Mouse (Mus musculus): ENCODE results near the gene Cyth1. TPM values are rescaled to one million over a fixed set of nuclear protein-coding genes. Genes with fewer than 3 reads are reported as not detected.

The Cyth1 gene
- total RNA-seq (2021): 10 to 100 TPM; 51.2 to 59.7 TPM

DNA sequence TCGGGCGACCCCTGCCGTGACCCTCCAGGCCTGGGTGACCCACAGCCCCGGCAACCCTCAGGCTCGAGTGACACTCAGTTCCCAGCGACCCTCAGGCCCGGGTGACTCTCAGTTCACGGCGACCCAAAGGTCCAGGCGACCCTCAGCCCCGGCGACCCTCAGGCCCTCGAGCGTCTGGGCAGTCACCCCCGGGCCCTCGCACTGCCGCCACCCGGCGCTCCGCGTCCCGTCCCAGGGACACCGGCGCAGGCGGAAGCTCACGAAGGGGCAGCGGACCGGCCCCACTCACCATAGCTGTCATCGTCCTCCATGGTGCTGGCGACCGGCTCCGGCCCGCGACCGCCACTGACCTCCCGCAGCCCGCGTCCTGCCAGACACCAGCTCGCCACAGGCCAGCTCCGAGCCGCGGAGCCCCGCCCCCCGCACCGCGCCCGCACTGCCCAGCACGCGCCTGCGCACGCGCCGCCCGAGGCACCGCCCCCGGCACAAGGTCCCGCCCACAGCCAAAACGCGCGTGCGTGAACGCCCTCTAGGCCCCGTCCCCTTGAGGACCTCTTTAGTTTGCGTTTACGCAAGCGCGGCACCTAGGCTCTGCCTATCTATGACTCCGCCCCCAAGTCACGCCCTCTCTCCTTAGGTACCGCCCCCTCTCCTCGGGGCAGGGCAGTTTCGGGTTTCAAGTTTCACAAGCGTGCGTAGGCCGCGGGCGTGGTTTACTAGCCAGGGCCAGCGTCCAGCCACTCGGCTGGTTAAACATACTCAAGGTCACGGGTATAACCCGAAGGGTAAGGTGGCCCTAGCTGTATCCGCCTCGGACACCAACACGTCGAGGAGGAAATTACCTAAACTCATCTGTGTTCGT is at the start of gene Cyth1:
Gene Cyth1, minus strand, starts transcription at position 443 of the 862 bp plus-strand sequence.
- intact Hi-C loops (cut with DNase I): no loop called here
- peak; percentile 100 for DNase-seq

DNA sequence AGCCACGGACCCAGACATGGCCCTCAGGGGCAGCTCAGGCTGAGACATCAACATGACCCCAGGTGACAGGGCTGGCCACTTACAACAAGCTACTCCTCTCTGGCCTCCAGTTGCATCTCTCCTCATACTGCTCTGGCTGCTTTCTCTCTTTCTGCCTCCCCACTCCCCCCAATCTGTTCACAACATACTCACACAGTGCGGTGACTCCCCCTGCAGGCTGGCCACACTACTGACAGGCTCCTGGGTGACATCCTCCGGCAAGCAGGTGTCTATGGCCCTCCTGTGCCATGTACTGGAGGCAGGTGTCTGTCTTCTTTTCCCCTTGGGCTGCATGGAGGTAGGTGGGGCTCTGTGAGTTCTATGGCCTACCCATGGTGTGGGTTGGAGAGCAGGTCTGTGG is 49.6 kb upstream of the Cyth1 start:
- intact Hi-C loops (cut with DNase I): no loop called here
- DNase-seq: no peak

GRCm38 (mm10) chr11:118295026-118295425 is 46.6 kb upstream of the Cyth1 start:
- intact Hi-C loops (cut with DNase I): no loop called here

GRCm38 (mm10) chr11:118292671-118293070 is 44.3 kb upstream of the Cyth1 start:
- intact Hi-C loops (cut with DNase I): no loop called here
- no peak for DNase-seq

More at GRCm38 (mm10) chr11:118295026-118295425, 46.6 kb upstream of the Cyth1 start:
- no peak for DNase-seq

GRCm38 (mm10) chr11:118289999-118290889 is 41.9 kb upstream of the Cyth1 start, which contains the start of gene Usp36:
Gene Usp36, minus strand, starts transcription at chr11:118290244.
- peak; percentile 100 for DNase-seq
- intact Hi-C loops (cut with DNase I): no loop called here

GRCm38 (mm10) chr11:118289562-118289961 is 41.2 kb upstream of the Cyth1 start:
- no peak for DNase-seq
- intact Hi-C loops (cut with DNase I): no loop called here

DNA sequence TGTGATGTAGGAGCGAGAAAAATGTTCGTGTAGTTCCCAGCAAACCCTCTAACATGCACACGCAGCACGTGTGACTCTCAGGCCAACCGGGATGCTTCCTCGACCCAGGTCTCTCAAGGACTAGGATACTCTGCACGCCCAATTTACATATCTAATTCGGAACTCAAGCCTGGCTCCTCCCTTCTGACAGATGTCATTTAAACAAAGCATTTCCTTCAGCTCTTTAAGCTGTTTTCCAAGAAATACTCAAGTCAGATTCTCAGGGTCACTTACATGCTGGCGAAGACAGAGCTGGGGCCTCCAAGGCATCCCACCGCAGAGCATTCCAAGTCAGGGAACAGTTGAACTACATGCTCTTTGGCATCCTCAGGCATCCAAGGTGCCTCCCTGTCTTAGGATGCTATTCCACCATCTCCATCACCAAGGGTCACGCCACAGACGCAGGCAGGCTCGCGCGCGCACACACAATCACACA is 40.7 kb upstream of the Cyth1 start:
- intact Hi-C loops (cut with DNase I): no loop called here
- DNase-seq: peak in 1 of 2 experiments; percentile 31

- DNase-seq: no peak
- intact Hi-C loops (cut with DNase I): no loop called here
Measured at GRCm38 (mm10) chr11:118287573-118287972, 39.2 kb upstream of the Cyth1 start.

DNA sequence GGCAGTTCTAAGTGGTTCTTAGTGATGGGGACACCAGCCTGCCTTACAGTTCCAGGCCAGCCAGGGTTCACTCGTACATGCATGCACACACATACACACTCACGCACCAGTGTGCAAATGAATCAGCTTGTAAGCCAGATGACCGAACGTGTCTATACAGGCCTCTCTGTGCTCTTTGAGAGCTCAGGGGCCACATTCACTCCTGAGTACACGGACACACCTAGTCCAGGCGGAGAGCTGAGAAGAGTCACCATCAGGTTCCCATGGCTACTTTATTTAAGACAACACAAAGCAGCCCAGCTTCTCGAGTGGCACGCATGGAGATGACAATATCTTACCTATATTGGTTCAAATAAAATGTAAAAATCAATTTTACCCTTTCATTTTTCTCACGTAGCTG is 38.0 kb upstream of the Cyth1 start:
- no peak for DNase-seq
- intact Hi-C loops (cut with DNase I): no loop called here

DNA sequence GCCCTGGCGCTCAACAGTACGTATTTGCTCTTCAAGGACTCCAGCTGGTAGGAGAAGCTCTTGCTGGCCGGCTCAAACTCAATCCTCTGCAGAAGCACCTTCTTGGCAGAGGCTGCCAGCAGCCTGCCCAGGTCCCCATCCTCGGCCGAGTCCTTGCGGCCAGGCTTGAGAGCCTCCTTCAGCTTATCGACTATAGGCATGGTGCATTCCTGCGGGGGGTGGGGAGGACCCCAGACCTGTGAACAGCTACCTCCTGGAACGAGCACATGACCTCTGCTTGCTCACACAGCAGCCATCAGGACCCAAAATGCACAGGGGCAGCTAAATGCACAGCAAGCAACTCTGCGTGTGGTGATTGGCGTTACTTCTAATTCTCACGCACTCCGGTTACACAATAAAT is 37.4 kb upstream of the Cyth1 start:
- intact Hi-C loops (cut with DNase I): no loop called here

DNA sequence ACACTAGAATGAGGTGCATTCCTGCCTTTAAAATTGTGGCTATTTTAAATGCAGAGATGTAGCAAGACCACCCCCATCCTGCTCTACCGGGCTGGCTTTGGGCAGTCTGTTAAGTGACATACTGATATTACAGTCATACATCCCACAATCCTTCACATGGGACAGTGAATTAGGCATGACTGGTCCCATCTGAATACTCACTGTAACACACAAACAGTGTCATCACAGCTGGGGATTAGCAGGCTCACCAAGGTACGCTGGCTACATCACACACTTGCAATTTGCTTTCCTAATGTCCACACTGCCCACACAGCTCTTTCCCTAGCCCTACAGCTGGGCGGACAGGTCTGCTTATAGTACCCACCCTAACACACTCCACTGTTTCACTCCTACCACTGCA is 31.8 kb upstream of the Cyth1 start:
- no peak for DNase-seq
- intact Hi-C loops (cut with DNase I): no loop called here

More for the DNA sequence above, 37.4 kb upstream of the Cyth1 start:
- DNase-seq: no peak

- no peak for DNase-seq
- intact Hi-C loops (cut with DNase I): no loop called here
Measured at GRCm38 (mm10) chr11:118276328-118276727, 27.9 kb upstream of the Cyth1 start.

- intact Hi-C loops (cut with DNase I): no loop called here
- no peak for DNase-seq
Measured at GRCm38 (mm10) chr11:118275092-118275491, 26.7 kb upstream of the Cyth1 start.

GRCm38 (mm10) chr11:118269827-118270226 is 21.4 kb upstream of the Cyth1 start:
- intact Hi-C loops (cut with DNase I): loop anchor here (2.0 kb wide), 1 partner anchor 185 kb away; no protein-coding TSS in a partner anchor
- no peak for DNase-seq

DNA sequence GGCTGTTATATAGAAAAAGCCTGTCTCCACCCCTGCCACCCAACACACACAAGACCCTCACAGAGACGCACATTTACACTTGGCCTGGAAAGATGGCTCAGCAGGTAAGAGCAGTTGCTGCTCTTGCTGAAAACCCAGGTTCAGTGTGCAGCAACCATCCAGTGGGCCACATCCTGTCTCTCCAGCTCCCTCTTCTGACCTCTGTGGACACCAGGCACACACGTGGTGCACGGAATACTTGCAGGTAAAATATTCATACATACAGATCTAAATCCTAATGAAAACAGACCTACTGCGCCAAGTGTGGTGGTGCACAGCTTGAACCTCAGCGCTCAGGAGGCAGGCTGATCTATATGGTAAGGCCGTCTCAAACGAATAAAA is 18.3 kb upstream of the Cyth1 start:
- no peak for DNase-seq
- intact Hi-C loops (cut with DNase I): no loop called here

DNA sequence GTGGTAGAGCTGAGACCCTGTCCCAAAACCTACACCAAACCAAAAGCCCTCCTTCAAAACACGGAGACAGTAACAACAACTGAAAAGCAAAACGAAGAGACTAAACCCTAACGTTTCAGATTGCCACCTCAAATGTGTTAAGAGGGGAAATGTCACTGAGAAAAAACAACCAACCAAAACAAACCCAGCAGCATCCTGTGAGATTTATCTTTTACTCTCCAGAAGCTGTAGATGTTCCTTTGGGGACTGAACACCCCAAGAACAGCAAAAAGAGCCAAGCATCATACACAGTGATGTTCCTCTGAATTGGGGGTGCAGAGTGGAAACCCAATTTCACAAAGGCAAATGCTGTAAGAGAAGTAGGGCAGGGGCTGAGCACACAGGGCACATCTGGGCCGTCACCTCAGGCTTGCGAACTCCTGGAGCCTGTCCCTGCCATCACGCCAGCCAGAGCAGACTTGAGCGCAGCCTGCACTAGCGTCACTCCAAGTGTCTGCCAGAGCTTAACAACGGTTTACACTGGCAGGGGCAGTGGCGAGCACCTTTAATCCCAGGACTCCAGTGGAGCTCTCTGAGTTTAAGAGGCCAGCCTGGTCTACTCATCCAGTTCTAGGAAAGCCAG is 17.8 kb upstream of the Cyth1 start:
- intact Hi-C loops (cut with DNase I): no loop called here
- no peak for DNase-seq

DNA sequence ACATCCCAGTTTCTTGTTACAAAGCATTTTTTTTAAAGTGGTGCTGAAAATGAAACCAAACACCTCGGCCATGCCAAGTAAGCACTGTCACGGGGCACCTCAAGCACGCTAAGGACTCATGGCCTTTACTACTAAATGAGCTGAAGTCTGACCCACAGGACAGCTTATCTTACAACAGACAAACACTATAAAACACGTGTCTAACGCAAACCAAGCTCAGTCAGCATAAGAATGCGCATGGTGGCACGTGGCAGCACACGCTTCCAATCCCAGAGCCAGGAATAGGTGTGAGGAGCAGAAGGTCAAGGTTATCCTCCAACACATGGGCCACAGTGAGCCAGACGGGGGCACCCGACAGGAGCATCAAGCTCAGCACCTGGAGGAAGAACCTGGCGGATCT is 17.2 kb upstream of the Cyth1 start:
- intact Hi-C loops (cut with DNase I): no loop called here
- no peak for DNase-seq

GRCm38 (mm10) chr11:118263146-118263545 is 14.8 kb upstream of the Cyth1 start:
- intact Hi-C loops (cut with DNase I): no loop called here

GRCm38 (mm10) chr11:118260081-118260480 is 11.7 kb upstream of the Cyth1 start:
- no peak for DNase-seq
- intact Hi-C loops (cut with DNase I): no loop called here

More at GRCm38 (mm10) chr11:118263146-118263545, 14.8 kb upstream of the Cyth1 start:
- DNase-seq: no peak

- no peak for DNase-seq
- intact Hi-C loops (cut with DNase I): no loop called here
Measured at GRCm38 (mm10) chr11:118259580-118259979, 11.2 kb upstream of the Cyth1 start.

DNA sequence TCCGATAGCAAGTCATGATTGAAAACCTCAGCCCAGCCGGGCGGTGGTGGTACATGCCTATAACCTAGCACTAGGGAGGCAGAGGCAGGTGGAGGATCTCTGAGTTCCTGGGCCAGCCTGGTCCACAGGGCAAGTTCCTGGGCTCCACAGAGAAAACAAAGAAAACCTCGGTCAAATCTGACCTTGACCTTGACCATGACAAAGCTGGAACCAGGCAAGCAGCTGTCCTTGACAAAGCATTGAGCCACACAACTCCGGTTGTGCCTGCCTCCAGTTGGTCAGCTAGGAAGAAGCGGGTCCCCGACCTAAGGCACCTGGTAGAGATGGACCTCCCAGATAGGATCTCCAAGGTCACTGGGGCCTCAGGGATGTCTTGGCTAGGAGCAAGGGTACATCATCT is 8.0 kb upstream of the Cyth1 start:
- no peak for DNase-seq
- intact Hi-C loops (cut with DNase I): no loop called here
